Mouse (Mus musculus) R1 (cell line): Measurements from ENCODE around the gene Jpt2.

ENCODE experiments used
- DNase-seq: peaks from one replicate; pipeline ENCODE4 v3.0.0-alpha.2; 2018; ENCODE audit warnings: low read depth, low spot score

Jpt2 gene

DNA sequence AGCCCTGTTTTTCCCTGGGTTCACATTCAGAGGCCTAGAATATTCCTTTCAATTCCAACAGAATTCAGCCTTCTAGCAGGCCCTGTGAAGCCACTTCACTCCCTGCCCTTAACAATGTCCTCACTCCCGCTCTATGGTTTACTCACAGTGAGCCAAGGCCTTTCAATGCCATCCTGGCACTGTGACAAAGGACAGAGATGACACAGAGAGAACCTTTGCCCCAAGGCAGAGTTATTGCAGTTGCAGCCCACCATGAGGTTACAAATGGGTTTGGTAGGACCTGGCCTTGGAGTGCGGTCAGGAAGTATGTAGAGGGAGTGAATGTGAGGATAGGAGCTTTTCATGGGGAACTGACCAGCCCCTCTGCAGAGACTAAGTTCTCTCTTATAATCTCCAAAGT is 52.9 kb downstream of the Jpt2 start:
- DNase-seq: no peak

DNA sequence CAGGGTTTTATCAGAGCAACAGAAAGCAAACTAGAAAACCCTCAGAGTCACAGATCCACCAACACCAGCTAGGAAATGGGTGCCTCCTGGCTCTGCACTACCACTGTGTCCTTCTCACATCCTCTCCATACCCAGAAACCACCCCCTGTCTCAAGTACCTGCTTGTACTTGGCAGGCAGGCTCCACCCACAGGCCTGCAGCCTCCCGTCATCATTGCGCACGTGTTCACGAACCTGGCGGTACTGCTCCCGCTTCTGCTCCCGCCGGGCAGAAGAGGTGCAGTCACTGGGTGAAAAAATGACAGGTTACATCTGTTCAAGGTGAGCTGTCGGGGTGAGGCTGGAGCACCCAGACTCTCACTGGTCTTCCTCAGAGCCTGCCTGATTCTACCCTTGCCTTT is 56.7 kb downstream of the Jpt2 start:
- peak; percentile 37 for DNase-seq

DNA sequence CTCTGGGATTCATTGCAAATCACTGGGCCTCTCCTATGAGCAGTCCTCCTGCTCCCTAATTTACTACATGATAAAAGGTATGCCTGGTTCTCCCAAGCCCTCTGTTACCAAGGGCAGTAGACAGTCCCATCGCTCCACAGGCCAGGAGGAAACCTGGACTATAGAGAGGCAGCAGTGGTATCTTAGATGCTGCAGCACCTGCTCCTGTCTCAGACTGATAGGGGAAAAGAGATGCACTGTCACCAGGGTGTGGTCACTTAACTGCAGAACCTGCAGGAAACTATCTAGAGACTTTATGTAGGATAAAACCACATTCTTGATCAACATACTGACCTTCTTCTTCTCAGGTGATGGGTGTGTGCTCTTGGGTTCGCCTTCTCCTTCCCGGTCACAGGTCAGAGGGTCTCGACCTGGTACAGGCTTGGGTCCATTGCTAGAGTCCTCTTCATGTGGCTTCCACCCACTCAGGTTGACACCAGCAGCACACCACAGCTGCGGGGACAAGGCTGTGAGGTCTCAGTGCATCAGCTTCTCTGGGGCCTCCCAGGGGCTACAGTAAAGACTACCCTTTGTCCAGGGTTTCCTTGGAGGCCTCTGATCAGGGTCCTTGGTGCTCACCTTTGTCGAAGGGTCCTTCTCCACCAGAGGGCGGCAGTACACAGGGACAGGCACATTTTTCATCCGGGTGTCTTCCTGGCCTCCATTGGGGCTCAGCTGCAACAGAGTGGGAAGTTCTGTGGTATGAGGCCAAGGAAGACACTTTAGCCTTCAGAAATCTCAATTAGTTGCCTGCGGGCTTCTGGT is 57.6 kb downstream of the Jpt2 start:
- peak; percentile 73 for DNase-seq

DNA sequence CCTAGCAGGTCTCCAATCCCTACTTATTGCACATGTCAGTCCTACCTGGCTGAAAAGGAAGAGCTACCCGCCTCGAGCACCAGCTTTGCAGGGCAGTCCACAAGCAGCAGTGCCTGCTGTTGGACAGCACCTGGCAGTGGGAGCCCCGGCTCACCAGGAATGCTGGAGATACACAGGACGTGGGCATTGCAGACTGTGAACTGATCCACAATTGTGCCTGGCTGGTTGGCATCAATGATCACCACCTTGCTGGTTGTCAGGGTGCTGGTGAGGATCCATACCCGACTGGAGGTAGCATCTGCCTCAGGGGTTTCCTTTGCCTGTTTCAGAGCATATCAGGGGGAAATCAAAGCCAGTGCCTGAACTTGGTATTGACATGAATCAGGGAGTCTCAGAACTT is 58.4 kb downstream of the Jpt2 start:
- no peak for DNase-seq

DNA sequence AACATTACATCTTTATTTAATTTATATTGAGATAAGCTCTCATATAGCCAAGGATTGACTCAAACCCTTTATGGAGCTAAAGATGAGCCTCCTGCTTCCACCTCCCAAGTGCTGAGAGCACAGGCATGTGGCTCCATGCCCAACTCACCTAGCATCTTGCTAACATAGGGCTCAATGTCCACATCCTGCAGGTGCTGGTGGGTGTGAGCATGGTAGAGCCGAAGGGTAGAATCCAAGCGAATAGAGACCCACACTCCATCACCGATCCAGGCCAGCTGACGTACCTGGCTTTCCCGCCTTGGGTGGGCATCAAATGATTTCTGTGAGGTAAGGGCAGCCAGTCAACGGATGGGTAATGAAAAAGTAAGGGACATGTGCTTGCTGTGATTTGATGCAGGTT is 60.5 kb downstream of the Jpt2 start:
- DNase-seq: no peak

DNA sequence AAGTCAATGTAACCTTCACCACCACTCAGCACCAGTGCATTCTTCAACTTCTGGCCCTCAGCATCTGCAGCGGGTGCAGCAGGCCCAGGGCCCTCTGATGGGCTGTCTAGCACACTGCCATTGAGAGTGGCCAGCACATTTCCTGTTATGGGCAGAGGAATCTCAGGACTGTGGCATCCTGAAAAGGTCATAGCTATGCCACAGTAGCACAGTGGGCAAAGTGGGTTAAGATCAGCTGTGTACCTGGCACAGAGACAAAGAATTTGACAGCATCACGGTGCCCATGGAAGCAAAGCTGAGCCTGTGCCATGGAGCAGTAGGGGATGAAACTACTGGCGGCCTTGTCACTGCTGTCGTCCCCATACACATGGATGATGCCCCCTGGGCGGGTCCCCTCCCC is 61.3 kb downstream of the Jpt2 start:
- no peak for DNase-seq

DNA sequence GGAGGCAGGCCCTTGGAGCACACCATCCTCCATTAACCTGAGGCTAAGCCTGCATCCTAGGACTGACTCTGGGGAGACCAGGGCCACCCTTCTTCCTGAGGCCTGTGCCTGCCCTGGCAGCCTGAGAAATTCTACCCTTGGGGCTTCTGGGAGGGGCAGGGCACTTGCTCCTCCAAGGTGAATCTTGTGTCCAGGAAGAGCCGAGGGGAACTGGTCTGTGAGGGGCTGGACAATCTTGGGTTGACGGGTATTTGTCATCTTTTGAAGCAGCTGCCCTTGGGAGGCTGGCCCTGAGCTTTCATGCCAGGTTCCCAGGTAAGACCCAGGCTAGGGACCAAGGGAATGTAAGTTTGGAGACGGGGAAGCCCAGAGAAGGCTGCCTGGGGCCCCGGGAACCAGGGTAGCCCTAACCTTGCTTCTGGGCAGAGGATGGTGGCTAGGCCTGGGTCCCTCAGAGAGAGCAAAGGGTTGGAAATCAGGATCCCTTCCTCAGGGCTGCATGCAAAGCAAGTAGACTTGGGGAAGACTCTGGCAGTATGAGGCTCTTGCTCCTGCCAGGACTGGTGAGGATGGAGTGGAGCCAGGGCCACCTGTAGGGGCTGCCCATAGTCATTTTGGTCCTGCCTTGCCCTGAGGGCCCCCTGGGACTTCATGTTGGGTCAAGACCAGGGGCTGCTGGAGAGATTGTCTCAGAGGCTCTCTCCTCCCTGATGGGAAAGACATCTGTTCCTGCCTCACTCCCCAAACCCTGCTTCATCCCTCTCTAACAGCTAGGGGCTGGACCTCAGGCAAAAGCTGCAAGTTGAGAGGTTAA is 62.2 kb downstream of the Jpt2 start:
- no peak for DNase-seq

DNA sequence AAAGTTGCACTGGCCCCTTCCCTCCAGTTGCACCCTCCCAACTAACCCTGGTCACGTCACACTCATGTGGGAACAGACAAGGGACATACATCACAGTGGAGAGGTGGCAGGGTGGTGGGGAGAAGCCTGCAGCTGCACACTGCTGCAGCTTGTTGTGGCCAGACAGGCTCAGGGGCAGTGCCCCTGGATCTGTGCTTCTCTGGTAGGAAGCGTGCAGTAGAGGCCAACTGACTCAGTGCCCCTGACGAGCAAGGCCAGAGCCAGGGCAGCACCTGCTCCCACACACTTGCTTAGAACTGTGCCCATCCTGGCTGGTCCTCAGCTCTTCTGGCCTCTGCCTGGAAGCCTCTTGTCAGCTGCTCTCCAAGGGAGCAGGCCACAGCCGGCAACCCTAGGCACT is 62.9 kb downstream of the Jpt2 start:
- DNase-seq: no peak

DNA sequence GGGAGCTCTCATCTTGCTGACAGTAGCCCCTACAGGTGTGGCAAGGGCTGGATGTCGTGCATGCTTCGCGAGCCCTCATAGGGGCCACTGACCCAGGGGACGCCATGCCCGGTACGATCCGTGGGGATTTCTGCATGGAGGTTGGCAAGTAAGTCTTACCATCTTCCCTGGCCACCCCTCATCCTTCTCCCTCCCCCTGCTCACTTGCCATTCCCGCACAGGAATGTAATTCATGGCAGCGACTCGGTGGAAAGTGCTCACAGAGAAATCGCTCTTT is 63.6 kb downstream of the Jpt2 start:
- DNase-seq: no peak

DNA sequence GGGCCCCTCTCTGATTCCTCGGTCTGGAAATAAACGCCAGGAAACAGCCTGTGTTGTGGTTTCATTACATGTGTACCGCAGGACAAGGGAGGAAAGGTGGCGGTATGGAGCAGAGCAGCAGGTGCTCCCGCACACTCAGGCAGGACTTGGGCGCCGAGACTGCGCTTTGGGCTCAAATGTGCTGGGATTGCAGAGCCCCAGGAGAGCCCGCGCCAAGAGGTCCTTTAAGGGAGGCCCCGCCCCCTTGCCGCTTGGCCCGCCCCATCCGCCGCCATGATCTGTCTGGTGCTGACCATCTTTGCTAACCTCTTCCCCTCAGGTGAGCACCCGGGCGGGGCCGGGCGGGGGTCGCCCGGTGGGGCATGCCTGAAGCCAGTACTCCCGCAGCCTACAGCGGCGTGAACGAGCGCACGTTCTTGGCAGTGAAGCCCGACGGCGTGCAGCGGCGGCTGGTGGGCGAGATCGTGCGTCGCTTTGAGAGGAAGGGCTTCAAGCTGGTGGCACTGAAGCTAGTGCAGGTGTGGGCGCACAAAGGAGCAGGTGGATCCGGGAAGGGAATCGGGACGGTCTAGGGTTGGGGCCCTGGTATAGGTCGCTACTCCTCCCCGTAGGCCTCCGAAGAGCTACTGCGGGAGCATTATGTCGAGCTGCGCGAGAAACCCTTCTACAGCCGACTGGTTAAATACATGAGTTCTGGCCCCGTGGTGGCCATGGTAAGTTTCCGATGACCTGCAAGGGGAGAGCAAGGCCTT is 64.1 kb downstream of the Jpt2 start, which contains the start of gene Nme3:
TSS of gene Nme3 (plus strand) at position 260 of the 752 bp plus-strand sequence.
- DNase-seq: peak; percentile 90

DNA sequence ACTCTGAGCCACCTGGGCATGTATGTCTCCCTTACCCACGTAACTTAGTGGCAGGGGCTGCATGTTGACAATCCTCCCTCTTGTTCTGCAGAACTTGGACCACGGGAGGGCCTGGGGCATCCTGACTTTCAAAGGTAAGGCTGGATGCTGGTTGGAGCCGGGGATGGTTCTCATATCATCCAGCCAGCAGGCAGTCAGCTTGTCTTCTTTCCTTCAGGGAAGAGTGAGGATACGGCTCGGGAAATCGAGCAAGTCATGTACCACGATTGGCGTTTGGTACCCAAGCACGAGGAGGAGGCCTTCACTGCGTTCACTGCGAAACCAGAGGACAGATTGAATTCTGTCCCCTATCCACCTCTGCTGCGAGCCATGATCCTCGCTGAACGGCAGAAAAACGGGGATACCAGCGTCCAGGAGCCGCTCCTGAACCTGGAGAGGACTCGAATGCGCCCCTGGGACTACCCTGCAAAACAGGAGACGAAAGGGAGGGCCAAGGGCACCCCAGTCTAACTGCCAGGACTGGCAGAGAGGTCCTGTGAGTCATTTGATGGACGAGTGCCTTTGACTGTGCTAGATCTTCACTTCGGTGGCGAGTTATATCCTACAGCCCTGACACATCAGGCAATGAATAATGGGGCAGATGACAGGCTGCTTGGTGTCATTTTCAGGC is 64.8 kb downstream of the Jpt2 start:
- no peak for DNase-seq

DNA sequence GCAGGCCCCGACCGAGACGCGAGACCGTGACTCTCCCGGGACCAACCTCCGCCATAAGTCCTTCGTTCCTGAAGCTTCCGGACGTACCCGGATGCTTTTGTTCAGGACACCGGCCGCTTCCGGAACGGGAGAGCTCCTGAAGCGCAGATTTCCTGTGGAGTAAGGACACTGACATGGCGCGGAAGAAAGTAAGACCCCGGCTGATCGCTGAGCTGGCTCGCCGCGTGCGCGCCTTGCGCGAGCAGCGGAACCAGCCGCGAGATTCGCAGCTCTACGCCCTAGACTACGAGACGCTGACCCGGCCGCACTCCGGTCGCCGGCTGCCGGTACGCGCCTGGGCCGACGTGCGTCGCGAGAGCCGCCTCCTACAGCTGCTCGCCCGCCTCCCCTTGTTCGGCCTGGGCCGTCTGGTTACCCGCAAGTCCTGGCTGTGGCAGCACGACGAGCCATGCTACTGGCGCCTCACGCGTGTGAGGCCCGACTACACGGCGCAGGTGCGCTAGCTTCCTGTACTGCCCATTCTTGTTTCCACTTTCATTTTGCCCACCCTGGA is 65.4 kb downstream of the Jpt2 start, which contains the start of the genes Eme2 and Mrps34:
TSS of gene Eme2 (minus strand) at position 93 of the 553 bp plus-strand sequence.
TSS of gene Mrps34 (plus strand) at position 122 of the 553 bp plus-strand sequence.
- DNase-seq: peak; percentile 96

DNA sequence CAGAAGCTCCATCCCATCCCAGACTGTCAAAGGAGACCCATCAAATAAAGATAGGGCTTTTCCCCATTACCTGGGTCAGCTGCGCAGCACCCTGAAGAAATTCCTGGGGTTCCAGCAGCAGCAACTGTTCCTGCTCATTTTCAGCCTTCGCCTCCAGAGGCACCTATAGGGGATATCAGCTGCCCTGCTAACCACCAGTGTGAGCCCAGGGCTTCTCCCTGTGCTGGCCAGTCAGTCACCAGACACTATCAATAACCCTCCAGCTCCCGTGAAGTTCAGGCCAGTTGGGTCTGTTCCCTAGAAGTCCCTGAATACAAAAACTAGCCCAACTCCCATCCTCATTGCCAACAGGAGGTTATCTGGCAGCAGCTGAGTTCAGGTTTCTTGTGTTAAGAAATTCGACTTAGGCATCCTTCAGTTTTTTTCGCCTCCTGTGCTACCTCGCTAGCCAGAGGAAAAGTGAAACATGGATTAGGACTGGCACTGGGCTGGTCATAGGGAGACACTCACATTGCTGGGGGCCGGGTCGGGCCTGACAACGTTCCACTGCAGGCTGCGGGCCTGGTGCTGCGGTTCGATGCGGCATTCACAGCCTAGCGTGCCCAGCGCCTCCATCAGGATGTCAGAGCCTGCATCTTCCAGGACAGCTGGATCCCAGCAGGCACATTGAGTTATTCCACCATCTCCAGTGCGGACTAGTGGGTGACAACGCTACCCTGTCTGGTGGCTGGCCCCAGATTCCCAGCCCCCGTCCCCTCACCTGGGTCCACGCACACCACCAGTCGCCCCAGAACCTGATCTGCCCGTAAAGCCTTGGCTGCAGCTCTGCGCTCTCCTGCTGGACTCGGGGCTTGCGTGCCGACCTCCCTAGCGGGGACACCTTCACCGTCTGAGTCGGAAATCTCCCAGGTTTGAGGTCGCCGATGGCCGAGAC is 66.2 kb downstream of the Jpt2 start:
- DNase-seq: no peak

DNA sequence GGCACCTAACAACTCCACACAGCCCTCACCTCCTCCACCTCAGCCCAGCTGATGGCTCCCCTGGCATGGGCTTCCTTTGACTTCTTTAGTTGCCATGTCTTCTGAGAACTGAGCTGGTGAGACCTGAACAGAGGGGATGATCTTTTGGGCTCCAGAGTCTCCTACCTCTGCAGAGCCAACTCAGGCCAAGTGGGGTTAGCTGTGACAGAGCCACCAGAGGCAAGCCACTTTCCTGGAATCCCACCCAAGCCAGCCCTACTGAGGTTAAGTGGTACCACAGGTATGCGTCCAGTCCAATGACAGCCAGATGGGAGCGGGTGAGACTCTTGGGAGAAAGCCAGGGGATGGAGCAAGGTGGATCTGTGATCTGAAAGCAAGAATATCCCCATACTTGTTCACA is 67.2 kb downstream of the Jpt2 start:
- DNase-seq: no peak

DNA sequence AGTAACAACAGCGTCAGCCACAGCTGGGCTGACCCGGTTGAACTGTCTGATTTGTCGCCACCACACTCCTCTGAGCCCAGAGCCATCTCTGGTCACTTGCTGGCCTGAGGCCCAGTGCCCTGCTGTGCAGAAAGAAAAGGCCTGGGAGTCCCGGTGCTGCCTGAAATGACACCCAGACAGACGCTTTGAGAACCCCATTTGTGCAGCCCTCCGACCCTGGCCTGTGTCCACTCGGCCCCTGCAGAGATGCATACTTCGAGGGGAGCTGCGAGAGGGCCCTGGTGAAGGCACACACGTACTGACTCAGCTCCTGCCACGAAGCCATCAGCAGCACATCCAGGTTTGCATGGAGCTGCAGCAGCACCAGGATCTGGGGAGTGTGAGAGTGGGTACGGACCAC is 67.7 kb downstream of the Jpt2 start:
- DNase-seq: no peak

DNA sequence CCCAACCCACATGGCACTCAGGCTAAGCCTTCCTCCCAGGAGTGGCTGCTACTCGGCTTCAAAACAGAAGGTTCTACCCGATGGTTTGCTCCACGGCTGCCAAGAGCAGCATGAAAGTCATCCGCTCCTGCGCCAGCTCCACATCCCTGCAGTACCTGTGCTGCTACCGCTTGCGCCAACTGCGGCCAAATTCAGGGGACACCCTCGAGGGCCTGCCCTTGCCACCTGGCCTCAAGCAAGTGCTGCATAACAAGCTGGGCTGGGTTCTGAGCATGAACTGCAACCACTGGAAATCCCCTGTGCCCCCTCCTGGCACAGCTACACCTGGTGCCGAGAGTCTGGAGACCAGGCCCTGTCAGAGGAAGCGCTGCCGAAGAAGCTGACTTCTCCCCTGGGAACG is 69.2 kb downstream of the Jpt2 start:
- DNase-seq: no peak

DNA sequence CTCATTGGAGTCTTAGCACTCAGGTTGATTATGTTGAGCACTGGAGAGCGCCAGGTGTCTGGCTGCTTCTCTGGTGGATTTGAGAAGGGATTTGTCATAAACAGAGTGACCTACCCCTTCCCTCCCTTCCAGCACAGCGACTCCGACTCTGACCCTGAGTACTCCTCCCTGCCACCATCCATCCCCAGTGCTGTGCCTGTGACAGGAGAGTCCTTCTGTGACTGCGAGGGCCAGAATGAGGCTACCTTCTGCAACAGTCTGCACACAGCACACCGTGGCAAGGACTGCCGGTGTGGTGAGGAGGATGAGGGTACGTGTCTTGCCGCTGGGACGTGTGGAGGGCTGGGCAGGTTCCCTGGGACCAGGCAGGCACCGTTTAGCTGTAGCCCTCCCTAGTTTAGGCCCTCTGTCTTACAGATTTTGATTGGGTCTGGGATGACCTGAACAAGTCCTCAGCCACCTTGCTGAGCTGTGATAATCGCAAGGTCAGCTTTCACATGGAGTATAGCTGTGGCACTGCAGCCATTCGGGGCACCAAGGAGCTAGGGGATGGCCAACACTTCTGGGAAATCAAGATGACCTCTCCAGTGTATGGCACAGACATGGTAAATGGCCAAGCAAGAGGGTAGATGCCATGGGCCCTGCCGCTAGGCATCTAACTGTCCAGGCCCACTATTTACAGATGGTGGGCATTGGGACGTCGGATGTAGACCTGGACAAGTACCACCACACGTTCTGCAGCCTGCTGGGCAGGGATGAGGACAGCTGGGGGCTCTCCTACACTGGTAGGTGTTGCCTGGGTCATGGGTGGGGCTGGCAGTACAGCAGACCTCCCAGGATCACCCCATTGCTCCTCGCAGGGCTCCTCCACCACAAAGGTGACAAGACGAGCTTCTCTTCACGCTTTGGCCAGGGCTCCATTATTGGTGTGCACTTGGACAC is 70.1 kb downstream of the Jpt2 start:
- DNase-seq: no peak

DNA sequence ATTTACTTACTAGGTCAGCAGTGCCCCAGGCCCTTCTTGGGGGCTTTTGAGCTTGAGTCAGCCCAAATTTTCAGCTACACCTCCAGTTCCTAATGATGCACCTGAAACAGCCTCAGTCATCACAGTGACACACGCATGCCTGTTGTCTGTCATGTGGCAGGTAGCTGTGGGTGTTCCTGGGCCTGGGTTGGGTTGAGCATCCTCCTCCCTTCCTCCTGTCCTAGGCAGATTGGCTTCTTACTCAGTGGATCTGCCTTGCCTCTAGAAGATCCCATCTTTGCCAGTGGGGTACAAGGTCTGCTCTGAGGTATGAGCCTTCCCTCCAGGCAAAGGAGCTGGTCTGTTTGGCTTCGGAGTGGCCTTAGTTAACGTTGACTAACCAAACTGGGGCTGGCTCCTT is 71.6 kb downstream of the Jpt2 start:
- no peak for DNase-seq
